Mouse (Mus musculus): ENCODE results near the gene Syt2.
A peak's percentile ranks its signal among the peaks of the same experiment; 100 is the strongest.

Gene Syt2

GRCm38 (mm10) chr1:134639460-134639859 lies 7.0 kb upstream of the Syt2 start:
- H3K27me3 ChIP-seq (ENCODE audit: insufficient read depth, low read length) = peaks cover 23% of the 10 kb centered on the region
- H3K9me3 ChIP-seq (ENCODE audit: low read length) = no peaks in the 10 kb centered on the region
- TF ChIP-seq CTCF (conservative IDR thresholded peaks at IDR 0.05; ENCODE audit: low read length) (no peak), NANOG (IDR thresholded peaks at IDR 0.05; ENCODE audit: borderline replicate concordance, low read length) (no peak), POU5F1 (IDR thresholded peaks at IDR 0.05; ENCODE audit: borderline replicate concordance, low read length) (no peak)
- no peak overlapping the region for H3K4me3 ChIP-seq (replicated peaks; ENCODE audit: low read length)
- H3K4me1 ChIP-seq (replicated peaks; ENCODE audit: low read depth, low read length) = peaks cover 45% of the 10 kb centered on the region
- peaks cover 22% of the 10 kb centered on the region for H3K36me3 ChIP-seq (ENCODE audit: insufficient read depth, low read length)

- TF ChIP-seq POU5F1 (IDR thresholded peaks at IDR 0.05; ENCODE audit: borderline replicate concordance, low read length) (no peak), CTCF (conservative IDR thresholded peaks at IDR 0.05; ENCODE audit: low read length) (peak; percentile 84)
These were observed 5.0 kb upstream of the Syt2 start for GRCm38 (mm10) chr1:134641507-134641906.

GRCm38 (mm10) chr1:134643702-134644101 lies 2.8 kb upstream of the Syt2 start:
- H3K36me3 ChIP-seq (ENCODE audit: insufficient read depth, low read length) = no peaks in the 10 kb centered on the region
- no peak overlapping the region for H3K4me3 ChIP-seq (replicated peaks; ENCODE audit: low read length)
- H3K4me1 ChIP-seq (replicated peaks; ENCODE audit: low read depth, low read length) = peaks cover 31% of the 10 kb centered on the region
- no peaks in the 10 kb centered on the region for H3K9me3 ChIP-seq (ENCODE audit: low read length)
- TF ChIP-seq POU5F1 (IDR thresholded peaks at IDR 0.05; ENCODE audit: borderline replicate concordance, low read length) (no peak), NANOG (IDR thresholded peaks at IDR 0.05; ENCODE audit: borderline replicate concordance, low read length) (no peak), CTCF (conservative IDR thresholded peaks at IDR 0.05; ENCODE audit: low read length) (no peak)
- H3K27me3 ChIP-seq (ENCODE audit: insufficient read depth, low read length) = peaks cover 64% of the 10 kb centered on the region

More at GRCm38 (mm10) chr1:134641507-134641906, 5.0 kb upstream of the Syt2 start:
- peaks cover 41% of the 10 kb centered on the region for H3K4me1 ChIP-seq (replicated peaks; ENCODE audit: low read depth, low read length)
- H3K27me3 ChIP-seq (ENCODE audit: insufficient read depth, low read length) = peaks cover 42% of the 10 kb centered on the region
- H3K4me3 ChIP-seq (replicated peaks; ENCODE audit: low read length) = no peak overlapping the region
- H3K9me3 ChIP-seq (ENCODE audit: low read length) = no peaks in the 10 kb centered on the region
- H3K36me3 ChIP-seq (ENCODE audit: insufficient read depth, low read length) = peaks cover 2% of the 10 kb centered on the region; the same call in 1 of the 2 replicates

DNA sequence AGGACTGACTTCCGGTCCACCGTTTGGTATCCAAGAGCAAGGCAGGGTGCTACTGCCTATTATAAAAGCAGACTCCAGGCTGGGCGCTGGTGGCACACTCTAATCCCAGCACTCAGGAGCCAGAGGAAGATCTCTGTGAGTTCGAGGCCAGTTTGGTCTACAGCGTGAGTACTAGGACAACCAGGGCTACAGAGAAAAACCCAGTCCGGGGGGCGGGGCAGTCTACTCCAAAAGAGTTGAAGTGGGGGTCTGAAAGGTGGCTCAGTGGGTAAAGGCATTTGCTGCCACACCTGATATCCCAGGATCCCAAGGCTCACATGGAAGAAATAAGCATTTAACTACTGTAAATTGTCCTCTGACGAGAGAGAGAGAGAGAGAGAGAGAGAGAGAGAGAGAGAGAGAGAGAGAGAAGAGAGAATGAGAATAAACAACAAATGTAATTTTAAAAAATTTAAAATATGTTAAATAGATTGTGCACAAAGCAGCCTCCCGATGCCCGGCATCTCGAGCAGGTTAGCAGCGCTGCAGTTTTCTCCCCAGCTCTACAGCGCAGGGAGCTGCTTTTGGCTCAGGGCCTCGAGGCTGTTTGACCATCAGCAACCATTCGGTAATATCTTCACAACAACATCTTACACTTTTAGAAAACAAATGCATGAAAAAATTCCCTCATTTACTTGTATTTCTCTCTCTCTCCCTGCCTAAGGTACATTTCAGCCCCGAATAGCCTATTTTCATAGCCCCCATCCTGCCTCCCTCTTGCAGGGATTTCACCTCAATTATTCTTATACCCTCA lies 873 bp upstream of the Syt2 start:
- Histone ChIP-seq H3K4me1 (replicated peaks; ENCODE audit: low read depth, low read length) (peaks cover 31% of the 10 kb centered on the region), H3K27me3 (ENCODE audit: insufficient read depth, low read length) (peaks cover 80% of the 10 kb centered on the region), H3K4me3 (replicated peaks; ENCODE audit: low read length) (peak overlapping the region; percentile 83), H3K36me3 (ENCODE audit: insufficient read depth, low read length) (no peaks in the 10 kb centered on the region), H3K9me3 (ENCODE audit: low read length) (no peaks in the 10 kb centered on the region)
- no peak for TF ChIP-seq POU5F1 (IDR thresholded peaks at IDR 0.05; ENCODE audit: borderline replicate concordance, low read length)
- TF ChIP-seq CTCF (conservative IDR thresholded peaks at IDR 0.05; ENCODE audit: low read length) = no peak
- TF ChIP-seq NANOG (IDR thresholded peaks at IDR 0.05; ENCODE audit: borderline replicate concordance, low read length) = no peak

DNA sequence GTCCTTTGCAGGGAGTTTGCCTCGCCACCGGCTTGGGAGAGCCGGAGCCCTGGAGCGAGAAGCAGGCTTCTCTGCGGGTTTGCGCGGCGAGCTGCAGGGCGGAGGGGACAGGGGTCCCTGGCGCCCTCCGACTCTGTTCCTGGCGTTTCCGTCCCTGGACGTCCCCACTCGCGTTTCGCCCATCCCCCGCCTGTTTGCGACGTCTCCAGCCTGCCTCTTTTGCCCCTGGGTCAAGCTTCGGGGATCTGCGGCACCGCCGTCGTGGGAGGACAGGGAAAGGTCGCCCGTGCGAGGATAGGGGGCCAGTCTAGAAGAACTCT lies 446 bp downstream of the Syt2 start:
- Histone ChIP-seq H3K4me1 (replicated peaks; ENCODE audit: low read depth, low read length) (peaks cover 38% of the 10 kb centered on the region), H3K36me3 (ENCODE audit: insufficient read depth, low read length) (no peaks in the 10 kb centered on the region), H3K4me3 (replicated peaks; ENCODE audit: low read length) (peak overlapping the region; percentile 83), H3K9me3 (ENCODE audit: low read length) (no peaks in the 10 kb centered on the region), H3K27me3 (ENCODE audit: insufficient read depth, low read length) (peaks cover 84% of the 10 kb centered on the region)
- TF ChIP-seq CTCF (conservative IDR thresholded peaks at IDR 0.05; ENCODE audit: low read length) (no peak), POU5F1 (IDR thresholded peaks at IDR 0.05; ENCODE audit: borderline replicate concordance, low read length) (no peak), NANOG (IDR thresholded peaks at IDR 0.05; ENCODE audit: borderline replicate concordance, low read length) (no peak)

- H3K4me3 ChIP-seq (replicated peaks; ENCODE audit: low read length) = no peak overlapping the region; the same call in 1 of the 2 replicates
- peaks cover 40% of the 10 kb centered on the region for H3K4me1 ChIP-seq (replicated peaks; ENCODE audit: low read depth, low read length)
- no peaks in the 10 kb centered on the region for H3K36me3 ChIP-seq (ENCODE audit: insufficient read depth, low read length)
- TF ChIP-seq POU5F1 (IDR thresholded peaks at IDR 0.05; ENCODE audit: borderline replicate concordance, low read length) (no peak), NANOG (IDR thresholded peaks at IDR 0.05; ENCODE audit: borderline replicate concordance, low read length) (no peak), CTCF (conservative IDR thresholded peaks at IDR 0.05; ENCODE audit: low read length) (no peak)
- H3K27me3 ChIP-seq (ENCODE audit: insufficient read depth, low read length) = peaks cover 80% of the 10 kb centered on the region
- H3K9me3 ChIP-seq (ENCODE audit: low read length) = no peaks in the 10 kb centered on the region
These were observed 1.1 kb downstream of the Syt2 start for GRCm38 (mm10) chr1:134647591-134647990.

GRCm38 (mm10) chr1:134650816-134651215 lies 4.3 kb downstream of the Syt2 start:
- no peaks in the 10 kb centered on the region for H3K36me3 ChIP-seq (ENCODE audit: insufficient read depth, low read length)
- TF ChIP-seq POU5F1 (IDR thresholded peaks at IDR 0.05; ENCODE audit: borderline replicate concordance, low read length) (no peak), NANOG (IDR thresholded peaks at IDR 0.05; ENCODE audit: borderline replicate concordance, low read length) (no peak), CTCF (conservative IDR thresholded peaks at IDR 0.05; ENCODE audit: low read length) (no peak)
- peaks cover 64% of the 10 kb centered on the region for H3K27me3 ChIP-seq (ENCODE audit: insufficient read depth, low read length)
- no peak overlapping the region for H3K4me3 ChIP-seq (replicated peaks; ENCODE audit: low read length)
- H3K4me1 ChIP-seq (replicated peaks; ENCODE audit: low read depth, low read length) = peaks cover 33% of the 10 kb centered on the region
- H3K9me3 ChIP-seq (ENCODE audit: low read length) = no peaks in the 10 kb centered on the region

GRCm38 (mm10) chr1:134651268-134651850 lies 4.9 kb downstream of the Syt2 start:
- H3K9me3 ChIP-seq (ENCODE audit: low read length) = no peaks in the 10 kb centered on the region
- H3K4me3 ChIP-seq (replicated peaks; ENCODE audit: low read length) = no peak overlapping the region
- peaks cover 29% of the 10 kb centered on the region for H3K4me1 ChIP-seq (replicated peaks; ENCODE audit: low read depth, low read length)
- TF ChIP-seq CTCF (conservative IDR thresholded peaks at IDR 0.05; ENCODE audit: low read length) (no peak), POU5F1 (IDR thresholded peaks at IDR 0.05; ENCODE audit: borderline replicate concordance, low read length) (no peak), NANOG (IDR thresholded peaks at IDR 0.05; ENCODE audit: borderline replicate concordance, low read length) (no peak)
- peaks cover 61% of the 10 kb centered on the region for H3K27me3 ChIP-seq (ENCODE audit: insufficient read depth, low read length)
- no peaks in the 10 kb centered on the region for H3K36me3 ChIP-seq (ENCODE audit: insufficient read depth, low read length)
